Mouse (Mus musculus): ENCODE measurements around the gene Rhox7a. TPM values are rescaled to one million over a fixed set of nuclear protein-coding genes. Genes with fewer than 3 reads are reported as not detected.

Gene Rhox7a
- not detected in 2 replicates for polyA plus RNA-seq (2021; fragmentation: Nextera tagmentation)
- long read RNA-seq, experiment 1, result 0 reads
- long read RNA-seq, experiment 2, result 0 reads

DNA sequence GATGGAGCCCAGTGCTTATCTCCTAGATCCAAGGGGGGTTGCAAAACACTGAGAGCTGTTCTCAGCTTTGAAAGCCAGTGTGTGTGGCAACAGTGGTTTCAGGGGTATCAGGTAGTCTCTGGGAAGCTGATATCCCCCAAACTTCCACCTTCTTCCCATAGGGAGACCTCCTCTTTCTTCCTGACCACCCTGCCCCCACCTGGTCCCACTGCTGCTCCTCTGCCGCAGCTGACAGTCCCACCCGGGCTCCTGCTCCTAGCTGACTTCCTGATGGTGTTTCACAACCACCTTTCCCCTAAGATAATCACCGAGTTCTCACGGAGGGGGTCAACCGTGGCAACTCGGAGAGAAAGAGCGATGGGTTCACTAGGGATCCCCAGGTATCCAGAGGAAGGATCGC is at the start of gene Rhox7a:
Rhox7a (plus strand) TSS at position 301 of the 400 bp plus-strand sequence.

DNA sequence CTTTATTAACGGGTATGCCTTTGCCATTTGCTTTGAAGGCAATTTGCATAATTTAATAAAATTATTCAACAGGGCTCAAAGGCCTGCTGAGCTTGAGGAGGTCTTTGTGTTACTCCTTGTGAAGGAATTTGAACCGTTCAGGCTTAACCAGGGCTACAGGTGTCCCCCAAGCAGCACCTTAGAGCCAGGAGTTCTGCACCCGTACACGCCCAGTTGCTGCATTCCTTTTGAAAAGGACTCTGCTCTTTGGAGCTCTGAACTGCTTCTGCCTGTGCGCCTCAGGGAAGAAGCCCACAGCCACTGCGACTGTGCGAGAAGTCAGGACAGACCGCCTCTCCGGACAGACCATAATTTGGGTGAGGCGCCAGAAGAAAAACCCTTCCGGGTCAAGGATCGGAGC is 4.9 kb upstream of the Rhox7a start, which contains the start of gene Rhox6:
Rhox6 (plus strand) TSS at position 301 of the 400 bp plus-strand sequence.

DNA sequence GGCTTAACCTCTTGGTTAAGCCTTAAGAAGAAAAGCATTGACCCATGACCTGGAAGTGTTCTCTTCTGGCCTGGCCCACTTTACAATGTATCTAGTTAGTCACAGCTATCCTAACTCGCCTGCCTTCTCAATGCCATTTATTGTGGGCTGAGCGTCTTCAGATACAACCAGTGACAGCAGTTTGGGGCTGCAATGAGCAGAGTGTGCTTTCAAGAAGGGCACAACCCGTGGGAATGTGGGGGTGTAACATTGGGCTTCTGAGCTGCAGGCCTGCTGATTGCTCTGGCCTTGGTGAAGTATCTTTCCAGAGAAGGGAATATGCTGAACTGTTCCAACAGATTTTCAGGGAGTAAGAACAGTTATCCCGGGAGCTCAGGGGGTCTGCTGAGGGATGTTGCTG is 47.4 kb downstream of the Rhox7a start, which contains the start of gene Rhox8:
Rhox8 (minus strand) TSS at position 101 of the 400 bp plus-strand sequence.

Other genes with a start within 250 kb of the Rhox7a start
- not detected in 2 replicates for gene Rhox4f, start 224.0 kb upstream of the Rhox7a start, polyA plus RNA-seq (2021; fragmentation: Nextera tagmentation)
- not detected in 2 replicates for gene Rhox3g, start 203.1 kb upstream of the Rhox7a start, polyA plus RNA-seq (2021; fragmentation: Nextera tagmentation)
- gene Rhox2g, start 188.2 kb upstream of the Rhox7a start, polyA plus RNA-seq (2021; fragmentation: Nextera tagmentation), result not detected in 2 replicates
- gene Rhox4g, start 180.4 kb upstream of the Rhox7a start, polyA plus RNA-seq (2021; fragmentation: Nextera tagmentation), result not detected in 2 replicates
- gene Rhox3h, start 162.9 kb upstream of the Rhox7a start, polyA plus RNA-seq (2021; fragmentation: Nextera tagmentation), result not detected in 2 replicates
- not detected in 2 replicates for gene Rhox2h, start 158.4 kb upstream of the Rhox7a start, polyA plus RNA-seq (2021; fragmentation: Nextera tagmentation)
- 0.20 and 0.55 TPM in 2 replicates for gene Rhox5, start 26.8 kb upstream of the Rhox7a start, polyA plus RNA-seq (2021; fragmentation: Nextera tagmentation)
- not detected in 2 replicates for gene Rhox6, start 4.8 kb upstream of the Rhox7a start, polyA plus RNA-seq (2021; fragmentation: Nextera tagmentation)
- gene Rhox8, start 47.3 kb downstream of the Rhox7a start, polyA plus RNA-seq (2021; fragmentation: Nextera tagmentation), result not detected in 2 replicates
- gene Rhox7b, start 65.5 kb downstream of the Rhox7a start, polyA plus RNA-seq (2021; fragmentation: Nextera tagmentation), result not detected in 2 replicates
- not detected in 2 replicates for gene Rhox9, start 70.1 kb downstream of the Rhox7a start, polyA plus RNA-seq (2021; fragmentation: Nextera tagmentation)
- not detected in 2 replicates for gene Btg1-ps1, start 187.1 kb downstream of the Rhox7a start, polyA plus RNA-seq (2021; fragmentation: Nextera tagmentation)
- gene Btg1-ps2, start 211.4 kb downstream of the Rhox7a start, polyA plus RNA-seq (2021; fragmentation: Nextera tagmentation), result not detected in 2 replicates
- gene Rhox10, start 234.8 kb downstream of the Rhox7a start, polyA plus RNA-seq (2021; fragmentation: Nextera tagmentation), result not detected in 2 replicates

Measured in layer of hippocampus, adult 6 months (tissue).